8 mouse cellular contexts compared by ENCODE assay signal in genomic region chr5:76183043-76183749, GRCm38 (mm10). TPM values are rescaled to one million over a fixed set of nuclear protein-coding genes. Genes with fewer than 3 reads are reported as not detected.
DNase-seq lines count a peak whose midpoint lies in the region; ATAC-seq and TF ChIP-seq lines count a peak whose summit lies in the region.

No protein-coding gene starts in this region.

- no peaks in the 10 kb centered on the region for H3K9me3 ChIP-seq in heart, embryonic 13.5 days
- no peaks in the 10 kb centered on the region for H3K9me3 ChIP-seq in E14TG2a.4 (ENCODE audit: low read length)
- H3K9me3 ChIP-seq in forebrain, embryonic 14.5 days (replicated peaks; ENCODE audit: control insufficient read depth, low read length), result no peaks in the 10 kb centered on the region
- no peaks in the 10 kb centered on the region for H3K9me3 ChIP-seq in liver, embryonic 15.5 days (replicated peaks)

- peak overlapping the region; percentile 98 for H3K9ac ChIP-seq in heart, embryonic 13.5 days
- H3K9ac ChIP-seq in forebrain, embryonic 14.5 days (ENCODE audit: low read length), result peak overlapping the region; percentile 93
- peak overlapping the region; percentile 80 for H3K9ac ChIP-seq in liver, embryonic 15.5 days

- no peak for ATAC-seq in heart, embryonic 13.5 days (ENCODE audit: extremely low read depth, insufficient number of reproducible peaks, low FRiP score, low TSS enrichment)
- ATAC-seq in forebrain, embryonic 14.5 days, result no peak
- peak; percentile 48 for ATAC-seq in liver, embryonic 15.5 days (ENCODE audit: insufficient read depth)

- DNase-seq in heart, adult 11 months, result no peak
- peak; percentile 3 for DNase-seq in forebrain, embryonic 14.5 days (ENCODE audit: low spot score)
- no peak for DNase-seq in adrenal gland, postnatal 25 days
- DNase-seq in layer of hippocampus, postnatal 36 days, result no peak
- no peak for DNase-seq in layer of hippocampus, adult 8-10 months (ENCODE audit: low spot score in 2 of 2)

- peak overlapping the region; percentile 98 for H3K27ac ChIP-seq in heart, embryonic 13.5 days (replicated peaks)
- peak overlapping the region; percentile 94 for H3K27ac ChIP-seq in forebrain, embryonic 14.5 days (ENCODE audit: low read depth, low read length)
- H3K27ac ChIP-seq in liver, embryonic 15.5 days (replicated peaks), result peak overlapping the region; percentile 90; the same call in 1 of the 2 replicates

- no peak for TF ChIP-seq CTCF in E14TG2a.4 (conservative IDR thresholded peaks at IDR 0.05; ENCODE audit: low read length)

- H3K4me1 ChIP-seq in heart, embryonic 13.5 days, result peaks cover 48% of the 10 kb centered on the region
- peaks cover 49% of the 10 kb centered on the region for H3K4me1 ChIP-seq in E14TG2a.4 (replicated peaks; ENCODE audit: low read depth, low read length)
- H3K4me1 ChIP-seq in forebrain, embryonic 14.5 days (ENCODE audit: control insufficient read depth, insufficient read depth, low read length), result peaks cover 18% of the 10 kb centered on the region
- peaks cover 44% of the 10 kb centered on the region for H3K4me1 ChIP-seq in liver, embryonic 15.5 days (replicated peaks)

- WGBS in heart, embryonic 13.5 days, result 41% methylated on average over 17 of the region's 17 CpGs
- WGBS in forebrain, embryonic 14.5 days, result 39% methylated on average over 17 of the region's 17 CpGs
- 34% methylated on average over 17 of the region's 17 CpGs for WGBS in liver, embryonic 15.5 days (ENCODE audit: insufficient replicate concordance)

- peaks cover 13% of the 10 kb centered on the region for H3K36me3 ChIP-seq in heart, embryonic 13.5 days
- peaks cover 22% of the 10 kb centered on the region for H3K36me3 ChIP-seq in E14TG2a.4 (ENCODE audit: insufficient read depth, low read length)
- no peaks in the 10 kb centered on the region; the same call in 1 of the 2 replicates for H3K36me3 ChIP-seq in forebrain, embryonic 14.5 days (ENCODE audit: control insufficient read depth, insufficient read depth, low read length)
- no peaks in the 10 kb centered on the region for H3K36me3 ChIP-seq in liver, embryonic 15.5 days (replicated peaks)

- no peaks in the 10 kb centered on the region for H3K27me3 ChIP-seq in heart, embryonic 13.5 days (replicated peaks)
- no peaks in the 10 kb centered on the region; the same call in 1 of the 2 replicates for H3K27me3 ChIP-seq in E14TG2a.4 (ENCODE audit: insufficient read depth, low read length)
- H3K27me3 ChIP-seq in forebrain, embryonic 14.5 days (replicated peaks; ENCODE audit: control insufficient read depth, insufficient read depth, low read length), result no peaks in the 10 kb centered on the region
- H3K27me3 ChIP-seq in liver, embryonic 15.5 days, result peaks cover 15% of the 10 kb centered on the region; the same call in 1 of the 2 replicates

- peak overlapping the region; percentile 72 for H3K4me2 ChIP-seq in heart, embryonic 13.5 days
- peak overlapping the region; percentile 78 for H3K4me2 ChIP-seq in forebrain, embryonic 14.5 days (ENCODE audit: low read length)
- H3K4me2 ChIP-seq in liver, embryonic 15.5 days, result peak overlapping the region; percentile 97

- H3K4me3 ChIP-seq in heart, embryonic 13.5 days, result peak overlapping the region; percentile 97
- peak overlapping the region; percentile 89 for H3K4me3 ChIP-seq in E14TG2a.4 (replicated peaks; ENCODE audit: low read length)
- peak overlapping the region; percentile 94 for H3K4me3 ChIP-seq in forebrain, embryonic 14.5 days (ENCODE audit: low read depth, low read length)
- peak overlapping the region; percentile 89 for H3K4me3 ChIP-seq in liver, embryonic 15.5 days (replicated peaks)

RNA-seq across cellular contexts. Expression of gene Tmem165, which starts 0.5 kb away (rescaled TPM):
- polyA plus RNA-seq in heart, embryonic 13.5 days (2015; fragmentation: Nextera tagmentation; extraction: Ambion mirVana), result 68.8 and 72.7 TPM in 2 replicates
- polyA plus RNA-seq in forebrain, embryonic 14.5 days (2014; fragmentation: Nextera tagmentation; extraction: Ambion mirVana), result 51.6 and 52.8 TPM in 2 replicates
- 26.2 and 27.4 TPM in 2 replicates for polyA plus RNA-seq in liver, embryonic 15.5 days (2015; fragmentation: Nextera tagmentation; extraction: Ambion mirVana)
- 36.1 and 47.4 TPM in 2 replicates for total RNA-seq in adrenal gland, postnatal 25 days (2021)
- 10 to 100 TPM; 33.1 to 33.5 TPM for total RNA-seq in layer of hippocampus, postnatal 36 days (2021)
- 10 to 100 TPM; 28.6 to 38.4 (median 33.6) TPM for total RNA-seq in layer of hippocampus, adult 8-10 months (2022)

RNA-seq across cellular contexts. Expression of gene Srd5a3, which starts 43.1 kb away (rescaled TPM):
- polyA plus RNA-seq in heart, embryonic 13.5 days (2015; fragmentation: Nextera tagmentation; extraction: Ambion mirVana), result 25.9 and 27.7 TPM in 2 replicates
- polyA plus RNA-seq in forebrain, embryonic 14.5 days (2014; fragmentation: Nextera tagmentation; extraction: Ambion mirVana), result 10.7 and 13.5 TPM in 2 replicates
- polyA plus RNA-seq in liver, embryonic 15.5 days (2015; fragmentation: Nextera tagmentation; extraction: Ambion mirVana), result 13.6 and 14.7 TPM in 2 replicates
- total RNA-seq in adrenal gland, postnatal 25 days (2021), result 30.9 and 40.2 TPM in 2 replicates
- 10 to 100 TPM; 19.1 to 20.8 TPM for total RNA-seq in layer of hippocampus, postnatal 36 days (2021)
- total RNA-seq in layer of hippocampus, adult 8-10 months (2022), result 10 to 100 TPM; 18.2 to 22.3 (median 21.1) TPM
